Comparison of ENCODE assay signal across 38 mouse cellular contexts in the genomic region with DNA sequence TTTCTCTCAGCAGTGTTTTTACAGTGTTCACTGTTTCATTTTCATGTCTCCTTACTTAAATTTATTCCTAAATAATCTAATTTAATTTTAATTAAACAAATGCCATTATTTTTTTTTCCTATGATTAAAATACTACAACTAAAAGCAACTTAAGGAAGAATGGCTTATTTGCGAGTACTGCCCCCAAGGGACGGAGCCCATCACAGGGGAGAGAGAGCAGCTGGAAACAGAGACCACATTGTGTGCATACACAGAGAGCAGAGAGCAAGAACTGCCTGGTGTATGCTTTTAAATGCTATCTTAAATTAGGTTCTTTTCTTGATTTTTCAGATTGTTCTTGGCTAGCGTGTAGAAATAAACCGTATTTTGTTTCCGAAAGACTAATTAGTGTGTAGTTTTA. TPM values are rescaled to one million over a fixed set of nuclear protein-coding genes. Genes with fewer than 3 reads are reported as not detected.
"Had no signal": no experiment of that assay in that cellular context is flagged by ENCODE, and none has a peak within 500 bp of the region (broad histone marks: within the 10 kb centered on the region; RNA-seq: fewer than 3 reads in every experiment).

No protein-coding gene starts in this region.

- H3K4me1 ChIP-seq: hindbrain, embryonic 10.5 days; hindbrain, embryonic 12.5 days; intestine, embryonic 15.5 days; limb, embryonic 13.5 days; limb, embryonic 15.5 days; liver, embryonic 12.5 days had no signal

- ATAC-seq: hindbrain, embryonic 16.5 days; inflammation-experienced regulatory T-cells, adult 6 months; intestine, embryonic 15.5 days; intestine, postnatal 0 days; liver, embryonic 12.5 days had no signal

- DNase-seq: gastrocnemius, adult 2 months; gastrocnemius, postnatal 10 days; gastrocnemius, postnatal 25 days; heart, adult 18-20 months; heart, postnatal 10 days; heart, postnatal 4 days; kidney, adult 18-20 months; kidney, adult 8-10 months; kidney, postnatal 25 days; layer of hippocampus, postnatal 36 days; left cerebral cortex, postnatal 4 days had no signal

- H3K4me2 ChIP-seq: heart, embryonic 12.5 days; hindbrain, embryonic 12.5 days; hindbrain, embryonic 14.5 days; intestine, embryonic 15.5 days; kidney, embryonic 15.5 days; limb, embryonic 13.5 days; limb, embryonic 15.5 days; liver, embryonic 12.5 days had no signal

- H3K36me3 ChIP-seq: heart, embryonic 10.5 days; heart, embryonic 12.5 days; hindbrain, embryonic 10.5 days; hindbrain, embryonic 12.5 days; intestine, embryonic 15.5 days; kidney, embryonic 15.5 days; limb, embryonic 13.5 days; limb, embryonic 15.5 days; liver, embryonic 12.5 days had no signal

- H3K27me3 ChIP-seq: hindbrain, embryonic 12.5 days; intestine, embryonic 15.5 days had no signal

- H3K9me3 ChIP-seq: intestine, embryonic 15.5 days; limb, embryonic 15.5 days; liver, embryonic 12.5 days had no signal

- H3K27ac ChIP-seq: gastrocnemius, adult 2 months; heart, embryonic 10.5 days; hindbrain, embryonic 10.5 days; hindbrain, embryonic 12.5 days; hindbrain, embryonic 14.5 days; intestine, embryonic 15.5 days; kidney, embryonic 15.5 days; limb, embryonic 13.5 days; limb, embryonic 15.5 days; liver, embryonic 12.5 days; liver, embryonic 14.5 days had no signal

- H3K9ac ChIP-seq: heart, embryonic 12.5 days; hindbrain, embryonic 12.5 days; hindbrain, embryonic 14.5 days; intestine, embryonic 15.5 days; kidney, embryonic 15.5 days; limb, embryonic 13.5 days; limb, embryonic 15.5 days; liver, embryonic 12.5 days; liver, embryonic 14.5 days had no signal

- H3K4me3 ChIP-seq: gastrocnemius, adult 2 months; heart, embryonic 10.5 days; heart, embryonic 12.5 days; hindbrain, embryonic 10.5 days; hindbrain, embryonic 12.5 days; intestine, embryonic 15.5 days; kidney, embryonic 15.5 days; limb, embryonic 13.5 days; limb, embryonic 15.5 days; liver, embryonic 12.5 days had no signal

RNA-seq across cellular contexts. Expression of a gene that starts 10.0 kb away (rescaled TPM):
- total RNA-seq: granulocyte monocyte progenitor cell, adult 5-6 weeks had no signal
- polyA plus RNA-seq: inflammation-experienced regulatory T-cells, adult 6 months had no signal

RNA-seq across cellular contexts. Expression of a gene that starts 49.2 kb away (rescaled TPM):
- total RNA-seq: gastrocnemius, adult 2 months; gastrocnemius, postnatal 25 days; gastrocnemius, postnatal 4 days; granulocyte monocyte progenitor cell, adult 5-6 weeks; heart, adult 18-20 months; heart, adult 8-10 months; heart, postnatal 25 days; layer of hippocampus, postnatal 10 days; layer of hippocampus, postnatal 36 days; left cerebral cortex, adult 8-10 months; left cerebral cortex, postnatal 10 days; left cerebral cortex, postnatal 25 days; left cerebral cortex, postnatal 4 days; liver, adult 2 months had no signal
- polyA plus RNA-seq: frontal cortex, adult 2 months; heart, embryonic 10.5 days; heart, embryonic 12.5 days; heart, embryonic 14.5 days; heart, embryonic 16.5 days; hindbrain, embryonic 10.5 days; hindbrain, embryonic 12.5 days; hindbrain, embryonic 14.5 days; hindbrain, embryonic 16.5 days; inflammation-experienced regulatory T-cells, adult 6 months; intestine, embryonic 15.5 days; intestine, postnatal 0 days; kidney, embryonic 15.5 days; limb, embryonic 11.5 days; limb, embryonic 13.5 days; limb, embryonic 15.5 days; liver, adult 2 months; liver, embryonic 12.5 days; liver, embryonic 14.5 days had no signal
